ENCODE assay signal across 27 mouse cellular contexts in genomic region chr1:159742003-159742274, GRCm38 (mm10).
"Had no signal": no experiment of that assay in that cellular context is flagged by ENCODE, and none has a peak within 500 bp of the region (broad histone marks: within the 10 kb centered on the region; RNA-seq: fewer than 3 reads in every experiment).

No protein-coding gene starts in this region.

- H3K4me3 ChIP-seq: gastrocnemius, adult 2 months; heart, embryonic 10.5 days; heart, embryonic 13.5 days; heart, embryonic 15.5 days; hindbrain, embryonic 12.5 days; hindbrain, embryonic 15.5 days; kidney, embryonic 15.5 days; limb, embryonic 13.5 days; limb, embryonic 15.5 days; liver, embryonic 12.5 days had no signal

- H3K9ac ChIP-seq: heart, embryonic 13.5 days; heart, embryonic 15.5 days; hindbrain, embryonic 12.5 days; hindbrain, embryonic 15.5 days; kidney, embryonic 15.5 days; limb, embryonic 13.5 days; limb, embryonic 15.5 days; liver, embryonic 12.5 days; liver, embryonic 14.5 days had no signal

- H3K27ac ChIP-seq: gastrocnemius, adult 2 months; heart, embryonic 10.5 days; heart, embryonic 13.5 days; heart, embryonic 15.5 days; hindbrain, embryonic 12.5 days; hindbrain, embryonic 15.5 days; hindbrain, postnatal 0 days; kidney, embryonic 15.5 days; kidney, postnatal 0 days; limb, embryonic 13.5 days; limb, embryonic 15.5 days; liver, embryonic 12.5 days; liver, embryonic 14.5 days had no signal

- H3K36me3 ChIP-seq: heart, embryonic 10.5 days; heart, embryonic 13.5 days; heart, embryonic 15.5 days; hindbrain, embryonic 12.5 days; hindbrain, embryonic 15.5 days; kidney, embryonic 15.5 days; limb, embryonic 13.5 days; limb, embryonic 15.5 days; liver, embryonic 12.5 days had no signal

- H3K4me1 ChIP-seq: heart, embryonic 10.5 days; heart, embryonic 15.5 days; hindbrain, embryonic 12.5 days; liver, embryonic 12.5 days had no signal

- DNase-seq: gastrocnemius, adult 2 months; gastrocnemius, postnatal 10 days; gastrocnemius, postnatal 25 days; heart, adult 18-20 months; heart, postnatal 14 days; heart, postnatal 36 days; kidney, adult 11 months; kidney, adult 2 months; kidney, adult 9 months; kidney, postnatal 14 days; kidney, postnatal 36 days; layer of hippocampus, adult 9-11 months; layer of hippocampus, postnatal 36 days; left cerebral cortex, postnatal 4 days had no signal

- H3K27me3 ChIP-seq: heart, embryonic 13.5 days; heart, embryonic 15.5 days; hindbrain, embryonic 12.5 days; hindbrain, embryonic 15.5 days; kidney, embryonic 15.5 days; limb, embryonic 13.5 days; limb, embryonic 15.5 days; liver, embryonic 12.5 days had no signal

- H3K9me3 ChIP-seq: heart, embryonic 10.5 days; heart, embryonic 13.5 days; heart, embryonic 15.5 days; hindbrain, embryonic 12.5 days; hindbrain, embryonic 15.5 days; kidney, embryonic 15.5 days; limb, embryonic 13.5 days; limb, embryonic 15.5 days; liver, embryonic 12.5 days had no signal

- ATAC-seq: intestine, embryonic 16.5 days; liver, embryonic 12.5 days had no signal

- H3K4me2 ChIP-seq: heart, embryonic 13.5 days; heart, embryonic 15.5 days; hindbrain, embryonic 12.5 days; hindbrain, embryonic 15.5 days; kidney, embryonic 15.5 days; limb, embryonic 13.5 days; limb, embryonic 15.5 days; liver, embryonic 12.5 days had no signal
